Mouse (Mus musculus) forebrain, embryonic 15.5 days (tissue): ENCODE results near the gene Auh. TPM values are rescaled to one million over a fixed set of nuclear protein-coding genes. Genes with fewer than 3 reads are reported as not detected.
A peak's percentile ranks its signal among the peaks of the same experiment; 100 is the strongest.

Source experiments
- ATAC-seq: fragments of 200-750 bp; cut with Nextera tagmentation; replicated peaks from 2 replicates; pipeline ENCODE4 v1.8.0; 2017; ENCODE audit warnings: mild to moderate bottlenecking, moderate TSS enrichment, moderate library complexity
- H3K27ac ChIP-seq: fragments of 300-500 bp; sonication (generic); replicated peaks from 2 replicates; pipeline ENCODE4 v1.5.1; 2015; ENCODE audit warnings: mild to moderate bottlenecking, inconsistent platforms
- H3K27me3 ChIP-seq: fragments of 300-500 bp; sonication (generic); 2 replicates; pipeline ENCODE4 v1.6.1; 2015; ENCODE audit warnings: inconsistent platforms
- H3K36me3 ChIP-seq: fragments of 300-500 bp; sonication (generic); 2 replicates; pipeline ENCODE4 v1.6.1; 2015; ENCODE audit warnings: mild to moderate bottlenecking, inconsistent platforms
- H3K4me1 ChIP-seq: fragments of 300-500 bp; sonication (generic); 2 replicates; pipeline ENCODE4 v1.6.1; 2015; ENCODE audit warnings: inconsistent platforms
- H3K4me2 ChIP-seq: fragments of 300-500 bp; sonication (generic); replicated peaks from 2 replicates; pipeline ENCODE4 v1.6.1; 2015; ENCODE audit warnings: mild to moderate bottlenecking, inconsistent platforms
- H3K4me3 ChIP-seq: fragments of 300-500 bp; sonication (generic); 2 replicates; pipeline ENCODE4 v1.5.1; 2015; ENCODE audit warnings: mild to moderate bottlenecking, inconsistent platforms
- H3K9ac ChIP-seq: fragments of 300-500 bp; sonication (generic); replicated peaks from 2 replicates; pipeline ENCODE4 v1.6.1; 2015; ENCODE audit warnings: mild to moderate bottlenecking, inconsistent platforms
- H3K9me3 ChIP-seq: fragments of 300-500 bp; sonication (generic); 2 replicates; pipeline ENCODE4 v1.6.1; 2016; ENCODE audit warnings: inconsistent platforms
- WGBS: fragments of 180-500 bp; shearing (Covaris S2); methylation state at CpG from one replicate; pipeline ENCODE4 v1.1.7; 2015; ENCODE audit warnings: mixed read lengths; 5-methylcytosine and 5-hydroxymethylcytosine counted together
- polyA plus RNA-seq: library from polyadenylated mRNA; unstranded; fragments of >200 nt; fragmentation: Nextera tagmentation; extraction: Ambion mirVana; gene quantifications from 2 replicates; pipeline ENCODE4 v1.2.1, GENCODE M21; 2015

Gene Auh
- polyA plus RNA-seq, 1 experiment from 2014 or later, result 62.8 TPM

GRCm38 (mm10) chr13:52953779-52954553, 24.5 kb upstream of the Auh start:
- WGBS, result 45% methylated on average over 6 of the region's 6 CpGs
- ATAC-seq, result no peak

GRCm38 (mm10) chr13:52949211-52949610, 19.7 kb upstream of the Auh start:
- Histone ChIP-seq H3K4me1 (peaks cover 5% of the 10 kb centered on the region; the same call in 1 of the 2 replicates), H3K27ac (no peak overlapping the region), H3K27me3 (no peaks in the 10 kb centered on the region), H3K36me3 (no peaks in the 10 kb centered on the region), H3K9ac (no peak overlapping the region), H3K9me3 (no peaks in the 10 kb centered on the region), H3K4me3 (no peak overlapping the region), H3K4me2 (no peak overlapping the region)
- no peak for ATAC-seq
- WGBS, result 76% methylated on average over 3 of the region's 3 CpGs

More at GRCm38 (mm10) chr13:52953779-52954553, 24.5 kb upstream of the Auh start:
- no peaks in the 10 kb centered on the region for H3K27me3 ChIP-seq
- no peak overlapping the region for H3K4me3 ChIP-seq
- H3K36me3 ChIP-seq, result no peaks in the 10 kb centered on the region
- H3K9me3 ChIP-seq, result no peaks in the 10 kb centered on the region
- H3K4me2 ChIP-seq, result no peak overlapping the region
- H3K27ac ChIP-seq, result no peak overlapping the region
- H3K9ac ChIP-seq, result no peak overlapping the region
- no peaks in the 10 kb centered on the region for H3K4me1 ChIP-seq

DNA sequence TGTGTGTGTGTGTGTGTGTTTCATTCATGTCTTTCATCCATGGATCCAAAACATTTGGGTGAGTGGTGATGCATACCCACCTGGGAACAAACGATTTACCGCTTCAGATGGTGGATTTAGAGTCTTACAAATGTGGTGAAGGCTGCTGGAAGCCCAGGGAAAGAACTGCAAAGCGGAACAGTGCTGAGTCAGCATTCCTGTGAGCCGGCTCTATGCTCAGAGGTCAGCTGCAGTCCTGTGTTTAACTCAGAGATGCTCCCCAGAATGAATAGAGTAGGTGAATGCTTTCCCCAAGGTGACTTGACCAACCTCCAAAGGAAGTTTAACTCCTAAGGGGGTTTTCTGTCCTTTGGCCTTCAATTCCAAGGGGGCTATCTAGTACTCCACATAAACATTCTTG, 18.1 kb upstream of the Auh start:
- WGBS, result 89% methylated on average over 4 of the region's 4 CpGs
- Histone ChIP-seq H3K27ac (no peak overlapping the region), H3K27me3 (no peaks in the 10 kb centered on the region), H3K4me2 (no peak overlapping the region), H3K9ac (no peak overlapping the region), H3K4me3 (no peak overlapping the region), H3K4me1 (peaks cover 5% of the 10 kb centered on the region; the same call in 1 of the 2 replicates), H3K9me3 (no peaks in the 10 kb centered on the region), H3K36me3 (no peaks in the 10 kb centered on the region)
- ATAC-seq, result no peak

GRCm38 (mm10) chr13:52945769-52946168, 16.3 kb upstream of the Auh start:
- Histone ChIP-seq H3K4me1 (peaks cover 5% of the 10 kb centered on the region; the same call in 1 of the 2 replicates), H3K27me3 (no peaks in the 10 kb centered on the region), H3K9ac (no peak overlapping the region), H3K4me2 (no peak overlapping the region), H3K27ac (no peak overlapping the region), H3K4me3 (no peak overlapping the region), H3K9me3 (no peaks in the 10 kb centered on the region), H3K36me3 (no peaks in the 10 kb centered on the region)
- WGBS, result 46% methylated on average over 9 of the region's 9 CpGs
- no peak for ATAC-seq

- Histone ChIP-seq H3K36me3 (no peaks in the 10 kb centered on the region), H3K27ac (no peak overlapping the region), H3K4me2 (no peak overlapping the region), H3K4me3 (no peak overlapping the region), H3K4me1 (peaks cover 5% of the 10 kb centered on the region; the same call in 1 of the 2 replicates), H3K9me3 (no peaks in the 10 kb centered on the region), H3K9ac (no peak overlapping the region), H3K27me3 (no peaks in the 10 kb centered on the region)
- no peak for ATAC-seq
- 56% methylated on average over 4 of the region's 4 CpGs for WGBS
Observed at GRCm38 (mm10) chr13:52944116-52944515, 14.6 kb upstream of the Auh start.

DNA sequence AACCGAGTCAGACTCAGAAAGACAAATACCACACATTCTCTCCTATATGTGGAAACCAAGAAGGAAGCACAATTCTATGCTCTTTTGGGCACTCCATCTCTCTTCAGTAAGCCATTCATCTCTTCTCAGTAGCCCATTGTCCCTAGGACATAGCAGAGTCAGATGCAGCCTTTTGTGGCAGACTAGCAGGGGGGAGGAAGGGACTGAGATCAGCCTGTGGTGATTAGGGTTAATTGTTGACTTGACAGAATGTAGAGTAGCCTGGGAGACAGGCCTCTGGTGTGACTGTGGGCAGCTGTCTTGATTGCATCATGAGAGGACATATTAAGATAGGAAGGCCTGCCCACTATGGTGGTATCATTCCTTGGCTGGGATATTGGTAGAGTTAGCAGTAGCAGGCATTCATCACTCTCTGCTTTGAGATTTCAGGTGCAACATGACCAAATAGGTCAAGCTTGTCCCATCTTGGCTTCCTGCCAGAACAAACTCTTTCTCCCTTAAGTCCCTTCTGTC, 13.5 kb upstream of the Auh start:
- H3K9me3 ChIP-seq, result no peaks in the 10 kb centered on the region
- no peak overlapping the region for H3K27ac ChIP-seq
- no peak overlapping the region for H3K4me3 ChIP-seq
- no peak overlapping the region for H3K4me2 ChIP-seq
- no peaks in the 10 kb centered on the region for H3K27me3 ChIP-seq
- no peak overlapping the region for H3K9ac ChIP-seq
- no peaks in the 10 kb centered on the region for H3K36me3 ChIP-seq
- H3K4me1 ChIP-seq, result peaks cover 5% of the 10 kb centered on the region; the same call in 1 of the 2 replicates
- no peak for ATAC-seq
- 53% methylated on average over 1 of the region's 1 CpGs for WGBS

DNA sequence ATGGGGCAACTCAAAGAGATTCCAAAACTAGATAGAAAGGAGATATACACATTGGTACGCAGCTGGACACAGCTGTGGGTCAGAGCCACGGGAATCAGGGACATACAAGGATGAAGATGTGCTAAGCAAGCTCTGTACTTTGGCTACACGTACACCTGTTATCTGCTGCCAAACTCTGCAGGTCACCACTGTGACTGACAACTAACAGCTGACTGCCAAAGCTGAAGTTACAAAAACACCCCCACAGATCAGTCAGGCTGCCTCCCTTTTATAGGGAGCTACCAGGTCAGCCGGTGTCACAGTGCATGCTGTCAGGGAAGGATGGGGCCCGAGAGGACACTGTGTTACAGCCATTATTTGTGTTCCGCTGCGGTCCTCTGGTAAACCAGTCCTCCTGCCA, 11.5 kb upstream of the Auh start:
- no peaks in the 10 kb centered on the region for H3K9me3 ChIP-seq
- H3K4me2 ChIP-seq, result no peak overlapping the region
- no peak overlapping the region for H3K4me3 ChIP-seq
- no peak overlapping the region for H3K27ac ChIP-seq
- no peak for ATAC-seq
- peaks cover under 1% of the 10 kb centered on the region; the same call in 1 of the 2 replicates for H3K4me1 ChIP-seq
- no peaks in the 10 kb centered on the region for H3K27me3 ChIP-seq
- H3K9ac ChIP-seq, result no peak overlapping the region
- no peaks in the 10 kb centered on the region for H3K36me3 ChIP-seq
- WGBS, result 86% methylated on average over 7 of the region's 7 CpGs

GRCm38 (mm10) chr13:52930582-52930981, 1.1 kb upstream of the Auh start:
- no peak overlapping the region for H3K9ac ChIP-seq
- H3K9me3 ChIP-seq, result no peaks in the 10 kb centered on the region
- ATAC-seq, result no peak
- peaks cover 27% of the 10 kb centered on the region for H3K4me1 ChIP-seq
- no peak overlapping the region for H3K4me3 ChIP-seq
- no peaks in the 10 kb centered on the region for H3K27me3 ChIP-seq
- H3K27ac ChIP-seq, result no peak overlapping the region
- no peak overlapping the region for H3K4me2 ChIP-seq
- 36% methylated on average over 10 of the region's 10 CpGs for WGBS
- H3K36me3 ChIP-seq, result no peaks in the 10 kb centered on the region

DNA sequence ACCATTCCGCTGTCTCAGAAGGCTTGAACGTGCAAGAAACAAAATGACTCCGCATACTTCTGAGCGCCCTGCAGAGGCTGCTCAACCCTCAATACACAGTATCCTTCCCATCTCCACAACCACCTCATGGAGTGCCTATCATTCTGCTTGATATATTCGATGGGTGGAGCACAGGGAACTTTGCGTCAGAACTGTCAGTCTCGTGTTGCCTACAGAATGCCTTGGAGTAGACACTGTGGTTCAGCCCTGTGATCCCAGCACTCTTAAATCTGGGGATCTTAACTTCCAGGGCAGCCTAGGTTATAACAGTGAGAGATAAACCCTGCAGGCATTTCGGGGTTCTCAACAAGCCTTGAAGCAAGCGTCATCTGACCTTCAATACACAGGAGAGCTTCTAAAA, 1.1 kb downstream of the Auh start:
- Histone ChIP-seq H3K4me1 (peaks cover 27% of the 10 kb centered on the region), H3K27ac (no peak overlapping the region), H3K9ac (peak overlapping the region; percentile 86), H3K4me3 (peak overlapping the region; percentile 94), H3K27me3 (no peaks in the 10 kb centered on the region), H3K4me2 (peak overlapping the region; percentile 51), H3K36me3 (no peaks in the 10 kb centered on the region), H3K9me3 (no peaks in the 10 kb centered on the region)
- ATAC-seq, result no peak
- WGBS, result 71% methylated on average over 9 of the region's 9 CpGs

GRCm38 (mm10) chr13:52924457-52924856, 5.0 kb downstream of the Auh start:
- Histone ChIP-seq H3K27ac (no peak overlapping the region), H3K4me3 (no peak overlapping the region), H3K9ac (no peak overlapping the region), H3K36me3 (no peaks in the 10 kb centered on the region), H3K27me3 (no peaks in the 10 kb centered on the region), H3K4me2 (no peak overlapping the region), H3K4me1 (peaks cover 23% of the 10 kb centered on the region), H3K9me3 (no peaks in the 10 kb centered on the region)
- 86% methylated on average over 5 of the region's 5 CpGs for WGBS
- ATAC-seq, result no peak

- Histone ChIP-seq H3K9ac (no peak overlapping the region), H3K27me3 (no peaks in the 10 kb centered on the region), H3K4me3 (no peak overlapping the region), H3K36me3 (no peaks in the 10 kb centered on the region), H3K4me2 (no peak overlapping the region), H3K9me3 (no peaks in the 10 kb centered on the region), H3K4me1 (peaks cover 3% of the 10 kb centered on the region; the same call in 1 of the 2 replicates), H3K27ac (no peak overlapping the region)
- ATAC-seq, result no peak
- 93% methylated on average over 8 of the region's 8 CpGs for WGBS
Observed at GRCm38 (mm10) chr13:52921966-52922365, 7.5 kb downstream of the Auh start.

GRCm38 (mm10) chr13:52921065-52921825, 8.2 kb downstream of the Auh start:
- Histone ChIP-seq H3K36me3 (no peaks in the 10 kb centered on the region), H3K4me1 (peaks cover 2% of the 10 kb centered on the region; the same call in 1 of the 2 replicates), H3K27ac (no peak overlapping the region), H3K27me3 (no peaks in the 10 kb centered on the region), H3K4me3 (no peak overlapping the region), H3K4me2 (no peak overlapping the region), H3K9me3 (no peaks in the 10 kb centered on the region), H3K9ac (no peak overlapping the region)
- no peak for ATAC-seq
- 88% methylated on average over 7 of the region's 7 CpGs for WGBS
